Mouse (Mus musculus): ENCODE data around the gene 1700056E22Rik. TPM values are rescaled to one million over a fixed set of nuclear protein-coding genes. Genes with fewer than 3 reads are reported as not detected.

1700056E22Rik gene
- polyA plus RNA-seq, 1 experiment from 2014 or later: 1.1 TPM

DNA sequence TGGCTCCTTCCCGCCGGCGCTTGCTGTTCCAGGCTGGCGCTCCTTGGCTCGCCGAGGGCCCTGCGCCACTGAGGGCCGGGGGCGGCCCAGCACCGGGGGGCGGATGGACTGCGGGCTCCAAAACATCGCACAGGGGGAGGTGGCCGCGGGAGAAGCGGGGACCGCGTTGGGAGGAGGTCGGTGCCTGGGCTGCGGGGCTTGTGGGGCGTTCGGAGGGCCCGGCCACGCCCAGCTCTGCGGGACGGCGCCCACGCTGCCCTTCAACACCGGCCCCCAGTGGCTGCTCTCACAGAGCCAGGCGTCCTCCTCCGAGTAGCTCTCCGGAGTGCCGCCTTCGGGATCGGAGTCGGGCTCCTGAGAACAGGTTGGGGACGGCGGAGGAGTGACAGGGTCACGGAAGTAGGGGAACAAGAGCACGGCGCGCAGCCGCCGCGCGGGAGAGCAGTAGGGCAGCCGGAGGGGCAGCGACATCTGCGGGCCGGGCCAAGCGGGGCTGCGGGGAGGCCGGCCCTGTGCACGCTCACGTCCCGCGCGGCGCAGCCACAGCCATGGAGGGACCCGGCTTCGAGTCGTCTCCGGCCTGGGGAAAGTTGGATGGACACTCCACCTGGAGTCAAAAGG is 601 bp downstream of the 1700056E22Rik start:
- H3K4me3 ChIP-seq (ENCODE audit: low read length): peak overlapping the region; percentile 66
- no peaks in the 10 kb centered on the region for H3K9me3 ChIP-seq (ENCODE audit: control insufficient read depth, low read length)
- no peaks in the 10 kb centered on the region for H3K27me3 ChIP-seq (replicated peaks; ENCODE audit: control insufficient read depth, insufficient read depth, low read length)
- H3K36me3 ChIP-seq (ENCODE audit: control insufficient read depth, insufficient read depth, low read length): no peaks in the 10 kb centered on the region
- H3K4me2 ChIP-seq (ENCODE audit: low read length): peak overlapping the region; percentile 89
- H3K27ac ChIP-seq (ENCODE audit: low read depth, low read length): peak overlapping the region; percentile 93
- H3K9ac ChIP-seq (ENCODE audit: low read depth, low read length): peak overlapping the region; percentile 88
- peak; percentile 75 for ATAC-seq
- peaks cover 11% of the 10 kb centered on the region for H3K4me1 ChIP-seq (ENCODE audit: control insufficient read depth, insufficient read depth, low read depth, low read length)
- 0% methylated on average over 48 of the region's 63 CpGs for WGBS

DNA sequence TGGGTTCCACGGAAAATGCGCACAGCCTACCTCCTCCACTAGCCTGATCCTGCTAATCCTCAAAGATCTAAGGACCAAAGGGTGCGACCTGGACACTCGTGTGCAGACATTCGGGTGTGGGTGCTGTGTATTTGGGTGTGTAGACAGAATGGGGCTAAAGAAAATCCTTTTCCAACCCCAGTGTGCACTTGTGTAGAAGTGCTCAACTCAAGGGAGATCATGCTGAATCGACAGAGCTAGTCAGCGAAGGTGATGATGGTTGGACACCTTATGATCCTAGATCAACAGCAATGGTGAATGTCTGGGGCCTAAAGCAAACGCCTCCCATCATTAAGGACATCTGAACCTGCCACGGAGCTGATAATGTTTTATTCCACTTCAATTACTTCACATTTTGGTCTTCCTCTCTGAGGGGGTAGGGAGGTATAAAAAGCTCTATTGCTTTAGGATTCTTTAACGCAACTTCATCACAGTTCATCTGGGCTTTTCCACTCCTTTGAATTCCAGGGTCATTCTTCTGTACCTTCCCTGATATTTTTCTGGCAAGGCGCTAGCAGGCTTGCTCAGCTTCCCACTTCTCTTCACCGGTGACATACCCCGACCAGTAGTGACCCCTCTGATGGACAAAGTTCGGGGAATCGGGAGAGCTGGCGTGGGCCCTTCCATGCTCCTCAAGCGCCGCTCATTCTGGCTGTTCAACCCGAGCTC is 1.3 kb downstream of the 1700056E22Rik start:
- peak overlapping the region; percentile 89 for H3K4me2 ChIP-seq (ENCODE audit: low read length)
- H3K9me3 ChIP-seq (ENCODE audit: control insufficient read depth, low read length): no peaks in the 10 kb centered on the region
- no peak for ATAC-seq
- WGBS: 24% methylated on average over 19 of the region's 19 CpGs
- peak overlapping the region; percentile 93 for H3K27ac ChIP-seq (ENCODE audit: low read depth, low read length)
- no peaks in the 10 kb centered on the region for H3K36me3 ChIP-seq (ENCODE audit: control insufficient read depth, insufficient read depth, low read length)
- H3K9ac ChIP-seq (ENCODE audit: low read depth, low read length): peak overlapping the region; percentile 88
- H3K4me1 ChIP-seq (ENCODE audit: control insufficient read depth, insufficient read depth, low read depth, low read length): peaks cover 11% of the 10 kb centered on the region
- peak overlapping the region; percentile 66 for H3K4me3 ChIP-seq (ENCODE audit: low read length)
- no peaks in the 10 kb centered on the region for H3K27me3 ChIP-seq (replicated peaks; ENCODE audit: control insufficient read depth, insufficient read depth, low read length)

DNA sequence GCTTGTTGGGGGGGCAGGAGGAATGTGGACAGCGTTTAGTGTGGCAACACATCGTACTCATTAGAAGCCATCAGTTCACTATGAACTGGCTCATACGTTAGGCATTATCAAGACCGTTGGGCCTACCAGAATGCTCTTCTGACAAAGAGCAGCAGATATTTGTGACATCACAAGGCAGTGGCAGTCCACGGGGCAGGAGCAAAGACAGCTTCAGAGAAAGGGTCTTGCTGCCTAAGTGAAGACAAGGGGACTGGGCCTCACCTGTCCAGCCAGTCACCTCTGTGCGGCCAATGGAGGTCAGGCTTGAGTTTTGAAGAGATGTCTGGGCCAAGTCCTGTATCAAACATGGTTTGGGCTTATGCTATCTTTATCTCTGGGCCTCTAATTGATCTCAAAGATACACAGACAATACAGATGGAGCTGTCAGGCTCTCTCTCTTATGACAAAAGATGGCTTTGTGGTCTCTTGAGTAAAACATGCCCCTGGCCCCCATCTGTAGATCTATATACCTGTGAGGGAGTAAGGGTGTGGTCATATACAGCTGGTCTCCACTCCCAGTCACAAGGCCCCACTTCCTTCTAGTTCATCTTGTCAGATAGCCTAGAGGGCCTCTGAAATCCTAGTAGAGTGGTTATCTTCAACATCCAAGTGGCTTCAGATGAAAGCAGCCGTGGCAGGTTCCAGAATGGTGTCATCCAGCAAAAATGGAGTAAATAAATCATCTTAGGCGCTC is 3.9 kb downstream of the 1700056E22Rik start:
- Histone ChIP-seq H3K4me2 (ENCODE audit: low read length) (no peak overlapping the region), H3K27me3 (replicated peaks; ENCODE audit: control insufficient read depth, insufficient read depth, low read length) (no peaks in the 10 kb centered on the region), H3K36me3 (ENCODE audit: control insufficient read depth, insufficient read depth, low read length) (no peaks in the 10 kb centered on the region), H3K27ac (ENCODE audit: low read depth, low read length) (no peak overlapping the region), H3K9me3 (ENCODE audit: control insufficient read depth, low read length) (no peaks in the 10 kb centered on the region), H3K4me1 (ENCODE audit: control insufficient read depth, insufficient read depth, low read depth, low read length) (peaks cover 4% of the 10 kb centered on the region; the same call in 1 of the 2 replicates), H3K4me3 (ENCODE audit: low read length) (no peak overlapping the region), H3K9ac (ENCODE audit: low read depth, low read length) (no peak overlapping the region)
- ATAC-seq: no peak
- 93% methylated on average over 8 of the region's 8 CpGs for WGBS

DNA sequence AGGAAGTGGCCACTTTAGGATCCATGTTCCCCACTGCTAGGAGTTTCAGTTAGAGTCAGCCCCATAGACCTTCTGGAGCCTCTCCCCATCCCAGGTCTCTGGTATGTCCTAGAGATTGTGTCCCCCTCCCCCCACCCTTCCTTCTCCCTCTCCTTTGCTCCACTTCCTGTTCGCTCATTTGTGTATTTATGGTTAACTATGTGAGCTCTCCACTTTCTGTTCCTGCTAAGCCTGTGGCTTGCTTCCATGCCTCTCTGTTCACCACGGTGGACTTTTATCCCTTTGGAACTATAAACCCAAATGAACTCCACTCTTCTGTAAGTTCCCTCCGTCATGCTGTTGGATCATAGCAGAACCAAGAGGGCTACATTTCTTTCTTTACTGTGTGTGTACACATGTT is 7.1 kb downstream of the 1700056E22Rik start:
- ATAC-seq: no peak

DNA sequence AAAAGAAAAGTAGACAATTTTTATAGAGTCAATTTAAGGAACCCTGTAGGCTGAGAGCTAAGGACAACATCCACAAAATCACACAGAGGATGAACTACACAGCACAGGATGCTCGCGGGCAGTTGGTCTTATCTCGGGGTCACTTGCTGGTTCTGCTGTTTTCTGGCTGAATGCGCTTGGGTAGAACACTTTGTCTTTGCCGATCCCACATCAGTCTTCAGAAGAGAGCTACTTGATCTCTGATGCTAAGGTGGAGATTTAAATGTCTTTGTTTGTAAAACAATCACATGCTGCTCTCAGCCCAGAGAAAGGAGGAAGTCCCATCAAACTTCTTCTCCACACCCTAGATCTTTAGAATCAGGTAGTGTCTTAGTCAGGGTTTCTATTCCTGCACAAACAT is 9.0 kb downstream of the 1700056E22Rik start:
- no peaks in the 10 kb centered on the region for H3K4me1 ChIP-seq (ENCODE audit: control insufficient read depth, insufficient read depth, low read depth, low read length)
- H3K9ac ChIP-seq (ENCODE audit: low read depth, low read length): no peak overlapping the region
- no peaks in the 10 kb centered on the region for H3K9me3 ChIP-seq (ENCODE audit: control insufficient read depth, low read length)
- no peak for ATAC-seq
- no peaks in the 10 kb centered on the region for H3K27me3 ChIP-seq (replicated peaks; ENCODE audit: control insufficient read depth, insufficient read depth, low read length)
- H3K27ac ChIP-seq (ENCODE audit: low read depth, low read length): no peak overlapping the region
- no peak overlapping the region for H3K4me3 ChIP-seq (ENCODE audit: low read length)
- H3K36me3 ChIP-seq (ENCODE audit: control insufficient read depth, insufficient read depth, low read length): no peaks in the 10 kb centered on the region
- no peak overlapping the region for H3K4me2 ChIP-seq (ENCODE audit: low read length)
- WGBS: 92% methylated on average over 5 of the region's 5 CpGs

More for the DNA sequence above, 7.1 kb downstream of the 1700056E22Rik start:
- H3K9me3 ChIP-seq (ENCODE audit: control insufficient read depth, low read length): no peaks in the 10 kb centered on the region
- no peaks in the 10 kb centered on the region for H3K36me3 ChIP-seq (ENCODE audit: control insufficient read depth, insufficient read depth, low read length)
- 91% methylated on average over 3 of the region's 3 CpGs for WGBS
- no peak overlapping the region for H3K4me2 ChIP-seq (ENCODE audit: low read length)
- no peak overlapping the region for H3K4me3 ChIP-seq (ENCODE audit: low read length)
- no peak overlapping the region for H3K9ac ChIP-seq (ENCODE audit: low read depth, low read length)
- H3K27ac ChIP-seq (ENCODE audit: low read depth, low read length): no peak overlapping the region
- H3K4me1 ChIP-seq (ENCODE audit: control insufficient read depth, insufficient read depth, low read depth, low read length): no peaks in the 10 kb centered on the region
- H3K27me3 ChIP-seq (replicated peaks; ENCODE audit: control insufficient read depth, insufficient read depth, low read length): no peaks in the 10 kb centered on the region

DNA sequence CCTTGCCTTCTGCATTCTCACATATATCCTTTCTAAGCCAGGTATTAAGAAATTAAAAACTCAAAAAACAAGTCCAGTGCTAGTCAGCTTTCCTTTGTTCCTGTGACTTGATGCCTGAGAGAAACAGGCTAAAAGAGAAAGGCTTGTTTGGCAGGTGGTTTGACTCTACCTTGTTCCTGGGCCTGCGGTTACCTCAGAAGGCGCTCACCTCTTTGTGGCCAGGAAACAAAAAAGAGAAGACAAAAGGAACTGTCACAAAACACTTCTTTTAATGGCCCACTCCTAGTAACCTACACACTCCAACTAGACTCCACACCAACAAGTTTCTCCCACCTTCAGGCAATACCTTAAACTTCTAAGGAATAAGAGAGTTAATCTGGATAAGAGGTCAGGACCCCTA is 9.5 kb downstream of the 1700056E22Rik start:
- Histone ChIP-seq H3K9ac (ENCODE audit: low read depth, low read length) (no peak overlapping the region), H3K4me2 (ENCODE audit: low read length) (no peak overlapping the region), H3K9me3 (ENCODE audit: control insufficient read depth, low read length) (no peaks in the 10 kb centered on the region), H3K4me3 (ENCODE audit: low read length) (no peak overlapping the region), H3K27ac (ENCODE audit: low read depth, low read length) (no peak overlapping the region), H3K4me1 (ENCODE audit: control insufficient read depth, insufficient read depth, low read depth, low read length) (no peaks in the 10 kb centered on the region), H3K27me3 (replicated peaks; ENCODE audit: control insufficient read depth, insufficient read depth, low read length) (no peaks in the 10 kb centered on the region), H3K36me3 (ENCODE audit: control insufficient read depth, insufficient read depth, low read length) (no peaks in the 10 kb centered on the region)
- WGBS: 90% methylated on average over 2 of the region's 2 CpGs
- no peak for ATAC-seq

DNA sequence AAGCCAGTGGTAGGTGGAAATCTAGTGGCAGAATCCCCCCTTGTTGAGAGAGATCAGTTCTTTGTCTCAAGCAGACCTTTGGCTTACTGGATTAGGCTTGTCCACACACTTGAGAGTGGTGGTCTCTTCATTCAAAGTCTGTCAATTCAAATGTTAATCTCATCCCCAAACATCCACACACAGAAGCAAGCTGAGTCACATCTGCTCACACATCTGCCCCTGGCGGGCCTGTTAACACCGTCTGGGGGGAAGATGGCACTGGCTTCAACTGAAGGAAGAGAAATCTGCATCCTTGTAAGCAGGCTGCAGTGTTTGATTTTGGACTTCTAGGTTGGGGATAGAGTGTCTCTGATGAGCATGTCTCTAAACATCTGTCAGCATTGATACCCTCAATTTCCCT is 10.1 kb downstream of the 1700056E22Rik start:
- Histone ChIP-seq H3K9me3 (ENCODE audit: control insufficient read depth, low read length) (no peaks in the 10 kb centered on the region), H3K9ac (ENCODE audit: low read depth, low read length) (no peak overlapping the region), H3K27ac (ENCODE audit: low read depth, low read length) (no peak overlapping the region), H3K4me1 (ENCODE audit: control insufficient read depth, insufficient read depth, low read depth, low read length) (no peaks in the 10 kb centered on the region), H3K27me3 (replicated peaks; ENCODE audit: control insufficient read depth, insufficient read depth, low read length) (no peaks in the 10 kb centered on the region), H3K4me2 (ENCODE audit: low read length) (no peak overlapping the region), H3K36me3 (ENCODE audit: control insufficient read depth, insufficient read depth, low read length) (no peaks in the 10 kb centered on the region), H3K4me3 (ENCODE audit: low read length) (no peak overlapping the region)
- 59% methylated on average over 2 of the region's 2 CpGs for WGBS
- ATAC-seq: no peak

DNA sequence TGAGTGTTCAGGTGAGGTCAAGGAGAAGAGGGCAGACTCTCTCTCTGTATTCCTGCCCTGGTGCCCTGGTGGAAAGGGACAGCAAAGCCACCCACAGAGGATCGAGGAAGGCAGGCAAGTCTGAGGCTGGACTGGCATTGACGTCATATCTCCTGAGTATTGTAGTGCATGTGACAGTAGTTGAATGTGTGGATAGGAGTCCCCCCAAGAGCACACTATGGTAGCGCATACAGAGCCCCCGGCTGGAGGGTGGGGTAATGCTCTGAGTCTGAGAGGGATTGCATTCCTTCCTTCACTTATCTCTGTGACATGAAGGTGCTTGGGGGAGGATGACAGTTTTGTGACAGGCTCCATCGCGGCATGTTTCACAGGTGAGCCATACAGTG is 14.4 kb downstream of the 1700056E22Rik start:
- Histone ChIP-seq H3K27ac (ENCODE audit: low read depth, low read length) (no peak overlapping the region), H3K4me2 (ENCODE audit: low read length) (no peak overlapping the region), H3K9ac (ENCODE audit: low read depth, low read length) (no peak overlapping the region), H3K27me3 (replicated peaks; ENCODE audit: control insufficient read depth, insufficient read depth, low read length) (no peaks in the 10 kb centered on the region), H3K36me3 (ENCODE audit: control insufficient read depth, insufficient read depth, low read length) (no peaks in the 10 kb centered on the region), H3K4me1 (ENCODE audit: control insufficient read depth, insufficient read depth, low read depth, low read length) (no peaks in the 10 kb centered on the region), H3K9me3 (ENCODE audit: control insufficient read depth, low read length) (no peaks in the 10 kb centered on the region), H3K4me3 (ENCODE audit: low read length) (no peak overlapping the region)
- WGBS: 46% methylated on average over 6 of the region's 6 CpGs
- ATAC-seq: no peak

DNA sequence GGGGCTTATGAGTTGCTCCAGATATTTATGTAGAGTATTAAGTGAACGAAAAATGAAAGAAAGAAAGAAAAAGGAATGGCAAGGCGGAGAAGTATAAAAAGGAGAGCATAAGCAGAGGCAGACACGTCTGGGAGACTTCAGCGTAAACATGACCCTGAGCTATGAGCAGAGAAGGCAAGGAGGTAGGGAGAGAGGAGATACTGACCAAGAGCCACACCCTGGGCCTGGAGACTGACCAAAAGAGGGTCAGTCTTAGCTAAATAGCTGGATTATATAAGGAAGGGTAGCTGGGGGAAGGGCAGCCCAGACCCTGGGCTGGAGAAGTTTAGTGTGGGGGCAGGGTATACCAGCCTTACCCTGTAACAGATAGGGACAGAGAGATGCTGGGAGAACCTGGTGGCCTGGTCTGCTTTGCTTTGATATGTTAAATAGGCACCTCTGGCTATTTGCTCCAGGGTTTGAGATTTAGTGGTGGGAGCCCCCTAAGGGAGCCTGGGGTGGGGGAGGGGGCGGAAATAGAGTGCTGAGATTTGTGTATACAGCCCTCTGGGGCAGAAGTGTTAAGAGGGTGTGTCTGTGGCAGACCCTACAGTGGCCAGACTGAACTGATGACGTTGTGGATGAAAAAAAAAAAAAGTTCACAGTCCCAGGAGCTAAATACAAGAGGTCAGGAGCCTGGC is 14.9 kb downstream of the 1700056E22Rik start:
- Histone ChIP-seq H3K27ac (ENCODE audit: low read depth, low read length) (no peak overlapping the region), H3K4me2 (ENCODE audit: low read length) (no peak overlapping the region), H3K4me1 (ENCODE audit: control insufficient read depth, insufficient read depth, low read depth, low read length) (no peaks in the 10 kb centered on the region), H3K36me3 (ENCODE audit: control insufficient read depth, insufficient read depth, low read length) (no peaks in the 10 kb centered on the region), H3K9ac (ENCODE audit: low read depth, low read length) (no peak overlapping the region), H3K27me3 (replicated peaks; ENCODE audit: control insufficient read depth, insufficient read depth, low read length) (no peaks in the 10 kb centered on the region), H3K9me3 (ENCODE audit: control insufficient read depth, low read length) (no peaks in the 10 kb centered on the region), H3K4me3 (ENCODE audit: low read length) (no peak overlapping the region)
- WGBS: 60% methylated on average over 6 of the region's 6 CpGs
- ATAC-seq: no peak
